Mouse (Mus musculus) hindbrain, embryonic 14.5 days (tissue): ENCODE data around the gene Vwa3b. TPM values are rescaled to one million over a fixed set of nuclear protein-coding genes. Genes with fewer than 3 reads are reported as not detected.
A peak's percentile ranks its signal among the peaks of the same experiment; 100 is the strongest.

ENCODE experiments used
- ATAC-seq: fragments of 200-750 bp; cut with Nextera tagmentation; 2 replicates; pipeline ENCODE4 v1.8.0; 2017; ENCODE audit warnings: moderate number of reproducible peaks, mild to moderate bottlenecking, moderate TSS enrichment, moderate library complexity; ENCODE audit not compliant: low FRiP score
- DNase-seq: peaks from one replicate; pipeline ENCODE4 v3.0.0-alpha.2; 2015; ENCODE audit warnings: low spot score
- H3K27ac ChIP-seq: fragments of 300-500 bp; sonication (generic); 2 replicates; pipeline ENCODE4 v1.5.1; 2014; ENCODE audit warnings: mild to moderate bottlenecking, moderate library complexity
- H3K27me3 ChIP-seq: fragments of 300-500 bp; sonication (generic); 2 replicates; pipeline ENCODE4 v1.6.1; 2014; ENCODE audit warnings: mild to moderate bottlenecking, low read length, mixed read lengths; ENCODE audit not compliant: control insufficient read depth, insufficient read depth
- H3K36me3 ChIP-seq: fragments of 300-500 bp; sonication (generic); replicated peaks from 2 replicates; pipeline ENCODE4 v1.6.1; 2014; ENCODE audit not compliant: control insufficient read depth, insufficient read depth
- H3K4me1 ChIP-seq: fragments of 300-500 bp; sonication (generic); replicated peaks from 2 replicates; pipeline ENCODE4 v1.6.1; 2014; ENCODE audit warnings: antibody characterized with exemption, low read length, mixed read lengths; ENCODE audit not compliant: control insufficient read depth, insufficient read depth
- H3K4me2 ChIP-seq: fragments of 300-500 bp; sonication (generic); replicated peaks from 2 replicates; pipeline ENCODE4 v1.6.1; 2014; ENCODE audit warnings: mild to moderate bottlenecking, moderate library complexity
- H3K4me3 ChIP-seq: fragments of 300-500 bp; sonication (generic); replicated peaks from 2 replicates; pipeline ENCODE4 v1.5.1; 2014; ENCODE audit warnings: mild to moderate bottlenecking, low read length
- H3K9ac ChIP-seq: fragments of 300-500 bp; sonication (generic); 2 replicates; pipeline ENCODE4 v1.6.1; 2014
- H3K9me3 ChIP-seq: fragments of 300-500 bp; sonication (generic); 2 replicates; pipeline ENCODE4 v1.6.1; 2016; ENCODE audit warnings: low read length; ENCODE audit not compliant: control insufficient read depth
- WGBS: fragments of 180-500 bp; shearing (Covaris S2); extraction: QIAGEN DNeasy Blood & Tissue Kit; methylation state at CpG from one replicate; pipeline ENCODE4 v1.1.7; 2014; 5-methylcytosine and 5-hydroxymethylcytosine counted together
- polyA plus RNA-seq: library from polyadenylated mRNA; unstranded; fragments of >200 nt; fragmentation: Nextera tagmentation; extraction: Ambion mirVana; gene quantifications from 2 replicates; pipeline ENCODE4 v1.2.1, GENCODE M21; 2014

Vwa3b gene
- polyA plus RNA-seq, 1 experiment from 2014 or later = 2.2 TPM

- H3K9me3 ChIP-seq = no peaks in the 10 kb centered on the region
- DNase-seq = no peak
- H3K27me3 ChIP-seq = no peaks in the 10 kb centered on the region
- H3K4me3 ChIP-seq = no peak overlapping the region
- WGBS = 94% methylated on average over 7 of the region's 7 CpGs
- H3K4me2 ChIP-seq = no peak overlapping the region
- no peak overlapping the region for H3K9ac ChIP-seq
- H3K27ac ChIP-seq = no peak overlapping the region
- ATAC-seq = no peak
- no peaks in the 10 kb centered on the region for H3K36me3 ChIP-seq
- H3K4me1 ChIP-seq = no peaks in the 10 kb centered on the region
Measured at GRCm38 (mm10) chr1:37075759-37076158, 49.4 kb downstream of the Vwa3b start.

- no peaks in the 10 kb centered on the region for H3K4me1 ChIP-seq
- no peak overlapping the region for H3K4me3 ChIP-seq
- H3K27ac ChIP-seq = no peak overlapping the region
- H3K36me3 ChIP-seq = no peaks in the 10 kb centered on the region
- H3K4me2 ChIP-seq = no peak overlapping the region
- no peak for DNase-seq
- no peaks in the 10 kb centered on the region for H3K27me3 ChIP-seq
- WGBS = 87% methylated on average over 9 of the region's 9 CpGs
- ATAC-seq = no peak
- H3K9ac ChIP-seq = no peak overlapping the region
- H3K9me3 ChIP-seq = no peaks in the 10 kb centered on the region
Measured at GRCm38 (mm10) chr1:37077266-37077665, 50.9 kb downstream of the Vwa3b start.

- Histone ChIP-seq H3K4me1 (no peaks in the 10 kb centered on the region), H3K36me3 (no peaks in the 10 kb centered on the region), H3K4me3 (no peak overlapping the region), H3K9me3 (no peaks in the 10 kb centered on the region), H3K4me2 (no peak overlapping the region), H3K9ac (no peak overlapping the region), H3K27me3 (no peaks in the 10 kb centered on the region), H3K27ac (no peak overlapping the region)
- 77% methylated on average over 14 of the region's 14 CpGs for WGBS
- no peak for ATAC-seq
- DNase-seq = no peak
Measured at GRCm38 (mm10) chr1:37077955-37078549, 51.7 kb downstream of the Vwa3b start.

GRCm38 (mm10) chr1:37080442-37080841 lies 54.0 kb downstream of the Vwa3b start:
- H3K9me3 ChIP-seq = no peaks in the 10 kb centered on the region
- WGBS = 94% methylated on average over 4 of the region's 4 CpGs
- H3K4me2 ChIP-seq = no peak overlapping the region
- H3K4me3 ChIP-seq = no peak overlapping the region
- H3K9ac ChIP-seq = no peak overlapping the region
- H3K36me3 ChIP-seq = no peaks in the 10 kb centered on the region
- no peak overlapping the region for H3K27ac ChIP-seq
- no peak for ATAC-seq
- H3K27me3 ChIP-seq = no peaks in the 10 kb centered on the region
- no peaks in the 10 kb centered on the region for H3K4me1 ChIP-seq
- DNase-seq = no peak

- ATAC-seq (peak; percentile 34; the same call in 1 of the 2 replicates), DNase-seq (no peak)
- Histone ChIP-seq H3K27ac (no peak overlapping the region), H3K4me1 (no peaks in the 10 kb centered on the region), H3K4me3 (no peak overlapping the region), H3K36me3 (no peaks in the 10 kb centered on the region), H3K4me2 (0 out of 2 replicates have a peak overlapping the region, but pooled peaks have one; percentile 7), H3K27me3 (no peaks in the 10 kb centered on the region), H3K9me3 (no peaks in the 10 kb centered on the region), H3K9ac (no peak overlapping the region)
- WGBS = 46% methylated on average over 12 of the region's 12 CpGs
Measured at GRCm38 (mm10) chr1:37081376-37082214, 55.2 kb downstream of the Vwa3b start.

- ATAC-seq (no peak), DNase-seq (no peak)
- no peak overlapping the region for H3K4me3 ChIP-seq
- H3K36me3 ChIP-seq = no peaks in the 10 kb centered on the region
- no peak overlapping the region for H3K27ac ChIP-seq
- no peak overlapping the region for H3K9ac ChIP-seq
- no peaks in the 10 kb centered on the region for H3K27me3 ChIP-seq
- WGBS = 82% methylated on average over 2 of the region's 2 CpGs
- H3K9me3 ChIP-seq = no peaks in the 10 kb centered on the region
- no peaks in the 10 kb centered on the region for H3K4me1 ChIP-seq
- H3K4me2 ChIP-seq = no peak overlapping the region
Measured at GRCm38 (mm10) chr1:37082215-37082464, 55.7 kb downstream of the Vwa3b start.

GRCm38 (mm10) chr1:37084075-37084474 lies 57.7 kb downstream of the Vwa3b start:
- no peaks in the 10 kb centered on the region for H3K27me3 ChIP-seq
- H3K9ac ChIP-seq = no peak overlapping the region
- no peak overlapping the region for H3K4me3 ChIP-seq
- 75% methylated on average over 2 of the region's 2 CpGs for WGBS
- no peak overlapping the region for H3K27ac ChIP-seq
- no peaks in the 10 kb centered on the region for H3K4me1 ChIP-seq
- H3K36me3 ChIP-seq = no peaks in the 10 kb centered on the region
- no peak for DNase-seq
- no peak for ATAC-seq
- no peak overlapping the region for H3K4me2 ChIP-seq
- H3K9me3 ChIP-seq = no peaks in the 10 kb centered on the region

GRCm38 (mm10) chr1:37085171-37085570 lies 58.8 kb downstream of the Vwa3b start:
- Histone ChIP-seq H3K9ac (no peak overlapping the region), H3K9me3 (no peaks in the 10 kb centered on the region), H3K4me2 (no peak overlapping the region), H3K27ac (no peak overlapping the region), H3K27me3 (no peaks in the 10 kb centered on the region), H3K36me3 (no peaks in the 10 kb centered on the region), H3K4me3 (no peak overlapping the region), H3K4me1 (no peaks in the 10 kb centered on the region)
- DNase-seq = no peak
- ATAC-seq = no peak
- 51% methylated on average over 7 of the region's 7 CpGs for WGBS

GRCm38 (mm10) chr1:37089191-37089590 lies 62.8 kb downstream of the Vwa3b start:
- H3K27ac ChIP-seq = no peak overlapping the region
- no peak overlapping the region for H3K4me3 ChIP-seq
- H3K4me2 ChIP-seq = no peak overlapping the region
- H3K9me3 ChIP-seq = no peaks in the 10 kb centered on the region
- WGBS = 78% methylated on average over 5 of the region's 5 CpGs
- no peaks in the 10 kb centered on the region for H3K4me1 ChIP-seq
- no peaks in the 10 kb centered on the region for H3K27me3 ChIP-seq
- H3K9ac ChIP-seq = no peak overlapping the region
- DNase-seq (no peak), ATAC-seq (no peak)
- H3K36me3 ChIP-seq = no peaks in the 10 kb centered on the region
